In the genomic region with DNA sequence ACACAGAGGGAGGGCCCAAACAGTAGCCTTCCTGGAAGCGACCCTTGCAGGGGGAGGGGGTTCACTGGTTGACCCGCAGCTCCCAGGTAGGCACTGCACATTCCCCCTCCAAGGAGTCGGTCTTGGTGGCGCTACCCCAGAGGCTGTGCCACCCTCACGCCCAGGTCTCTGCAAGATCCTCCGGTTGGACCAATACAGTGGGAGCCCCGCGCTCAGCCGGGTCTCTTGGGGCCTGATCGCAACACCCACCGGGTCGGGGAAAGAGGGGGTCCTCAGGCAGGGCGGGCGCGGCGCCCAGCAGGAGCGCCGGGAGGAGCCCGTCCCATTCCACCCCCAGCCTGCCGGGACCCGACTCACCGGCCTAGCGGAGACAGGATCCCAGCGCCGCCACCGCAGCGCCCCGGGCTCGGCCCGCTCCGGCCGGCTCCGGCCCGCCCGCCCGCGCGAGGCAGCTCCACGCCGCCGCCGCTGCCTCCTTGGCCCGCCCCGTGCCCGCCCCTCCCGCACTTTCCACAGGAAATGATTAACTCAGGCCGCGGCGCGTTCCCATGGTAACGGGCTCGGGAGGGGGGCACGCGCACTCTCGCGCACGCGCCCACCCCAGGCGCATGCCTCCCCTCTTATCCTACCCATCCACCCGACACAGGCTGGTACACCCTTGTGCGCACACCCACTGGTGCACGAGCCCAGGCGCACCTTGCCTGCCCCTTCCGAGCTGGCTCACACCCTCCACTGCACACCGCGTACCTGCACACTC, we compare ENCODE assay signal across 8 mouse cellular contexts.
DNase-seq lines count a peak whose midpoint lies in the region; ATAC-seq lines count a peak whose summit lies in the region.

No protein-coding gene starts in this region.

- ATAC-seq in intestine, embryonic 15.5 days, result peak; percentile 50
- peak; percentile 74 for ATAC-seq in megakaryocyte progenitor cell, adult 5-6 weeks (replicated peaks; ENCODE audit: poor library complexity)
- ATAC-seq in erythroid progenitor cell, adult 5-6 weeks (replicated peaks; ENCODE audit: low FRiP score, poor library complexity, severe bottlenecking), result no peak

- no peaks in the 10 kb centered on the region for H3K9me3 ChIP-seq in intestine, embryonic 15.5 days

- peak overlapping the region; percentile 74 for H3K27ac ChIP-seq in intestine, embryonic 15.5 days

- peak overlapping the region; percentile 93 for H3K4me2 ChIP-seq in intestine, embryonic 15.5 days (replicated peaks)

- peak; percentile 85 to 91 for DNase-seq in adrenal gland, adult (ENCODE audit: inconsistent age in 2 of 2, low spot score in 1 of 2)
- peak; percentile 69 for DNase-seq in embryo, embryonic 10 days (ENCODE audit: low spot score)
- DNase-seq in gastrocnemius, postnatal 25 days, result peak; percentile 67
- DNase-seq in left cerebral cortex, postnatal 14 days (ENCODE audit: low spot score in 2 of 2), result peak; percentile 91
- DNase-seq in right cerebral cortex, postnatal 36 days (ENCODE audit: low spot score in 2 of 2), result peak; percentile 85 to 89

- no peaks in the 10 kb centered on the region for H3K27me3 ChIP-seq in intestine, embryonic 15.5 days (replicated peaks)

- WGBS in intestine, embryonic 15.5 days, result under 1% methylated on average over 57 of the region's 66 CpGs

- H3K36me3 ChIP-seq in intestine, embryonic 15.5 days, result no peaks in the 10 kb centered on the region

- H3K4me3 ChIP-seq in intestine, embryonic 15.5 days (replicated peaks), result peak overlapping the region; percentile 71

- peaks cover 50% of the 10 kb centered on the region for H3K4me1 ChIP-seq in intestine, embryonic 15.5 days (replicated peaks)

- peak overlapping the region; percentile 83 for H3K9ac ChIP-seq in intestine, embryonic 15.5 days

- intact Hi-C loops in left cerebral cortex, postnatal 14 days (cut with DNase I), result no loop called here
